Mouse (Mus musculus) olfactory bulb, adult 2 months (tissue): ENCODE results near the gene Me1.

Experiments used
- CTCF ChIP-seq: fragments of 200-500 bp; IDR thresholded peaks from 2 replicates; pipeline ENCODE4 v1.5.1; 2012; ENCODE audit warnings: low read depth, mild to moderate bottlenecking, low read length, moderate library complexity; ENCODE audit not compliant: insufficient read depth
- POLR2A ChIP-seq: fragments of 200-500 bp; IDR thresholded peaks from 2 replicates; pipeline ENCODE4 v1.6.1; 2012; ENCODE audit warnings: mild to moderate bottlenecking, low read depth, low read length, moderate library complexity; ENCODE audit not compliant: insufficient read depth

GRCm38 (mm10) chr9:86695199-86695817 is 445 bp downstream of the Me1 start:
- TF ChIP-seq CTCF: no peak
- 0 out of 2 replicates have a peak, but pooled peaks have one; percentile 20 for TF ChIP-seq POLR2A
